Mouse (Mus musculus) G1E-ER4 (cell line): Measurements from ENCODE around the gene Duoxa1. TPM values are rescaled to one million over a fixed set of nuclear protein-coding genes. Genes with fewer than 3 reads are reported as not detected.

Source experiments
- GATA1 ChIP-seq: IDR thresholded peaks from one replicate; pipeline ENCODE4 v1.8.0; 2012; ENCODE audit warnings: low read length, inconsistent platforms
- polyA plus RNA-seq: library from polyadenylated mRNA; stranded (reverse); fragments of >175 nt; gene quantifications from 2 replicates; pipeline ENCODE4 v1.2.3, GENCODE M21; 2012

Duoxa1 gene
- polyA plus RNA-seq, 1 experiment: not detected

DNA sequence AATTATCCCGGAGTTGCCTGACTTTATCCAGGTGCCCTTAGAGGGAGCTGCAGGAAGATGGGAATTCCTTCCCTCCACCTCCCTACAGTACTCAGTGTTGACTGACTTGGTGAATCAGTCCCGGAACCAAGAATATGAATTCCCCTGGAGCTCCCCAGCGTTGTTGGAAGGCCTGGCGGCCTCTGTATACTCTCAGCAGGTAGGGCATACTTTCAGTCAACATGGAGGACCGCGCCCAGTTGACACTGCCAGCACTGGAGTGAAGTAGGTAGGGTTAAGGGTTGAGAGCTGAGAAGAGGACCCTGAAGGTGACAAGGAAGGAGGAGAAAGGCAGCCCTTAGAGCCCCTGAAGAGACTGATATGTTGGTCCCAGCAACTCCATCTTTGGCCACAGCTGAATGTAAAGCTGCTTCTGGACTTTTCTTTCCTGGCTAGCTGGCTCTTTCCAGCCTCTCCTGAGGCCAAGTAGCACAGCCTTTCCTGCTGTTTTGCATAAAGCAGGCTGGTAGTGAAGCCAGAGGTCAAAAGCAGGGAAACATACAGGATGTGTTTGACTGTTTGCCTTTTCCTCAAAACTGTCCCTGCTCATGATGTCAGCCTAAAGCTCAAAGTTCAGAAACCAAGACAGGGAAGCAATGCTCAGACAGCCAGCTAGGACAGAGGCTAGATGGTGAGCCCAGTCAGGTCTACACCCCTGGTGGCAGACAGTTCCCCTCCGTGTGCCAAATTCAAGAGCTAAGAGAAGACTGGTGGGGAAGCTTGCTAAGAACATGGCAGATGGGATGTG lies 46.9 kb downstream of the Duoxa1 start:
- TF ChIP-seq GATA1: no peak

- no peak for TF ChIP-seq GATA1
Observed at GRCm38 (mm10) chr2:122264690-122265089, 48.8 kb downstream of the Duoxa1 start.

DNA sequence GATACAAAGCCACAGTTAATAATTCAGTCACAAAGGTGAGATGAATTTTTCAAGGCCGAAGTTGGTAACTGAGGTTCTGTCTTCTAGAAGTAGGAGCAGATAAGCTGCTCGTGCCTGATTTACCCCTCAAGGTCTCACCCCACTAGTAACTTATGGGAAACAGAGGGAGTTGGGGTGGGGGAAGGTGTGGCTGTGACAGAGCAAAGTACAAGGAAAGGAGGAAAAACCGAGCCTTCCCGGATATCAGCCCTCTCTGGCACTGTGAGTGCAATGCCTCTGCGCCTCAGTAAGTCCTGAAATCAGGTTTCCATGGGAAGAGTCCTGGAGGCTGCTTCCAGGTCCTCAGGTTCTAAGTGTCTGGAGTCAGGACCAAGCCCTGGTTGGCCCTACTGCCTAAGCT lies 52.8 kb downstream of the Duoxa1 start:
- no peak for TF ChIP-seq GATA1

DNA sequence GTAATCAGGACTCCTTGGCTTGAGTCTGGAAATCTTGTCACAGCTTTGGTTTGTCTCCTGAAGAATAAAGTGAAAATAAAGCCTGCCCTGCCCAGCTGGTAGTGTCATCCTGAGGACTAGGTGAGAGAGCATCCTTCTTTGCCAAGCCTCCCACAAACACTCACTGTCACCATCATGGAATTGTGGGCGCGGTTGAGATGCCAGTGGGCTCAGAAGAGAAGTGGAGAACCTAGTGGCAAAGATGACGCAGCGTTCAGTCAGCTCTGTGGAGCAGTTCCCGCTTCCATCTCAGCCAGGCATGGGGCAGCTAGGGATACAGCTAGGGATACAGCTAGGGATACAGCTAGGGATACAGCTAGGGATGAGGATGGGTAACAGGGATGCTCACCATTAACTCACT lies 57.5 kb downstream of the Duoxa1 start:
- no peak for TF ChIP-seq GATA1

Other genes starting within 250 kb of the Duoxa1 start
- 0.81 and 1.2 TPM in 2 replicates for gene Spg11, start 195.3 kb downstream of the Duoxa1 start, polyA plus RNA-seq
- 10.8 and 19.6 TPM in 2 replicates for gene B2m, start 166.0 kb downstream of the Duoxa1 start, polyA plus RNA-seq
- gene Trim69, start 153.0 kb downstream of the Duoxa1 start, polyA plus RNA-seq: not detected in 2 replicates
- gene Patl2, start 127.5 kb downstream of the Duoxa1 start, polyA plus RNA-seq: 0.10 and 0.19 TPM in 2 replicates
- gene Terb2, start 127.5 kb downstream of the Duoxa1 start, polyA plus RNA-seq: not detected in 2 replicates
- gene Sord, start 79.0 kb downstream of the Duoxa1 start, polyA plus RNA-seq: 42.3 and 50.4 TPM in 2 replicates
- not detected in 2 replicates for gene Duox2, start 15.3 kb downstream of the Duoxa1 start, polyA plus RNA-seq
- not detected in 2 replicates for gene Duoxa2, start 14.8 kb downstream of the Duoxa1 start, polyA plus RNA-seq
- gene Duox1, start 1.9 kb upstream of the Duoxa1 start, polyA plus RNA-seq: not detected in 2 replicates
- 2.8 and 3.8 TPM in 2 replicates for gene Shf, start 55.4 kb upstream of the Duoxa1 start, polyA plus RNA-seq
- gene Slc28a2, start 112.7 kb upstream of the Duoxa1 start, polyA plus RNA-seq: not detected in 2 replicates
- gene Gm14085, start 171.2 kb upstream of the Duoxa1 start, polyA plus RNA-seq: not detected in 2 replicates